Mouse (Mus musculus) kidney, postnatal 14 days (tissue): ENCODE data around the gene Traf3ip3.
A peak's percentile ranks its signal among the peaks of the same experiment; 100 is the strongest.

Source experiments
- DNase-seq: peaks from one replicate; pipeline ENCODE4 v3.0.0; 2022; ENCODE audit warnings: mixed read lengths

The Traf3ip3 gene

DNA sequence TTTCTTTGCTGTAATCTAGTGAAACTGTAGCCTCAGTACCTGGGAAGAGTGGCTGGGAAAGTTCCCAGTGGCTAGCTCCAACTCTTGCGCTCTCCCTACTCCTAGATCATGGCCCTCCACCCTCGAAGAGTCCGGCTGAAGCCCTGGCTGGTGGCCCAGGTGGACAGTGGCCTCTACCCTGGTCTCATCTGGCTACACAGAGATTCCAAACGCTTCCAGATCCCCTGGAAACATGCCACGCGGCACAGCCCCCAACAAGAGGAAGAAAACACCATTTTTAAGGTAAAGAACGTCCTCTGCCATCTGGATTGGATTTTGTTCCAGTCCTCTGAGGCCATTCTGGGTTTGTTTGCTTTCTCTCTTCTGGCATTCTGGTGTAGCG lies 44.4 kb downstream of the Traf3ip3 start:
- no peak for DNase-seq

DNA sequence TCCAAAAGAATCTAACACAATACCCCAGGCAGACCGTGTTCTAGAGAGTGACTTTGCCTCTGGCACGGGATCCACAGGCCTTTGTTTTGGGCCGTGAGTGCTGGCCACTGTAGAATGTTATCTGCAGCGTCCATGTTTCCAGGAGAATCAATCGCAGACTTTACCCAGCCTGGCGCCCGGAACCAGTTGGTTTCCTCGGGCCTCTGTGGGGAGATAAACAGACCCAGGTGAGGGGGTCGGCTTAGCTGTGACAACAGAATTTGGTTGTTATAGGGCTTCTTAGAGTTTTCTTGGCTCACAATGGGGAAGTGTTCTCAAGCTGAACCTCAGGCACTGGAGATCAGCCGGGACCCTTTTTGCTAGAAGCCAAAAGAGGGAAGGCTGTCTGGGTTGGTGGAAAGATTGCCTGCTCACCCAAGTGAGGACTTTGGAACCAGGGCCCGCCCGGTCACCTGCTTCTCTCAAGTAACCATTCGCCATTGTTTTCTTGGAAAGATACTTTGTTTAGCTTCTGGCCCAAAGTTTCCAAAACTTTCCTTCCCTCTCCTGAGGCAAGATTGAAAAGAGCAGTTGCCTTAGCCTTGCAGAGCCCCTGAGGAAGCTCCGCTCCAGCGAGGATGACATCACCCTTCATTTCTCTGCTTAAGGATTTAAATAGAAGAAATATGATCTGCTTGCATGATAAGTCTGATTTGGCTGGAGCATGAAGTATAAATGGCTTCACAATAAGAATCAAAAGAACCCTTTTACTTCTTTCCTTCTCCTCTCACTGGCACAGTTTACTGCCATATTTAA lies 45.0 kb downstream of the Traf3ip3 start:
- DNase-seq: peak; percentile 38

- peak; percentile 41 for DNase-seq
These were observed 47.9 kb downstream of the Traf3ip3 start for GRCm38 (mm10) chr1:193153561-193153960.

DNA sequence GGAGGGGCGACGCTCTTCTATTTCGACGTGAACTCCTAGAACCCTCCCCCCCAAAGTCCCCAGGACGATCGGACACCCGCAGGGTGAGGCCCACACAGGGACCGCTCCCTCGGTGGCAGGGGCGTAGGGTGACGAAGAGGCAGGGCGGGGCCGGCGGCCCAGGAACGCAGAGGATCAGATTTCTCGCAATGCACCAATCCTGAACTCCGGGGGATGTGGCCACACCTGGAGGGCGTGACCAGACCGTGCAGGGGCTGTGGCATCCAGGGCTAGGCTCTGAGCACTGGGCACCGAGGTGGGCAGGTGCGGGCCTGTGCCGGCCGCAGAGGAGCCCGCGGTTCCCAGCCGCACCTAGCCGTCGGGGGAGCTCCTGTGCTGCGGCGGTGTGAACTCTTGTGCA lies 48.6 kb downstream of the Traf3ip3 start, which contains the start of gene Irf6:
TSS of gene Irf6 (plus strand) at position 240 of the 400 bp plus-strand sequence.
- DNase-seq: peak; percentile 91

- DNase-seq: no peak
These were observed 50.4 kb downstream of the Traf3ip3 start for GRCm38 (mm10) chr1:193151134-193151533.

- no peak for DNase-seq
These were observed 52.3 kb downstream of the Traf3ip3 start for GRCm38 (mm10) chr1:193149231-193149630.

DNA sequence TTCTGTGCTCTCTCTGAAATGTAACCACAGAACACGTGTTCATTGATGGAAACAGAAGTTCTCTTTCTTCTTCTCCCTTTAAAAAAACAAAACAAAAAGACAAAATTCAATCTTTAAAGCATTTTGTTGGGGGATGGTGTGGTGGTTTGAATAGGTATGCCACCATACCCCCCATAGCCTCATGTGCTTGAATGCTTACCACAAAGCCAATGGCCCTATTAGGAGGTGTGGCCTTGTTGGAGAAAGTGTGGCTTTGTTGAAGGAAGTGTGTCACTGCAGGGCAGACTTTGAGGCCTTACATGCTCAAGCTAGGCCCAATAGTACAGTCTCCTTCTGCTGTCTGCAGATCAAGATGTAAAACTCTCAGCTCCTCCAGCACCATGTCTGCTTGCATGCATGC lies 55.1 kb downstream of the Traf3ip3 start:
- DNase-seq: no peak

DNA sequence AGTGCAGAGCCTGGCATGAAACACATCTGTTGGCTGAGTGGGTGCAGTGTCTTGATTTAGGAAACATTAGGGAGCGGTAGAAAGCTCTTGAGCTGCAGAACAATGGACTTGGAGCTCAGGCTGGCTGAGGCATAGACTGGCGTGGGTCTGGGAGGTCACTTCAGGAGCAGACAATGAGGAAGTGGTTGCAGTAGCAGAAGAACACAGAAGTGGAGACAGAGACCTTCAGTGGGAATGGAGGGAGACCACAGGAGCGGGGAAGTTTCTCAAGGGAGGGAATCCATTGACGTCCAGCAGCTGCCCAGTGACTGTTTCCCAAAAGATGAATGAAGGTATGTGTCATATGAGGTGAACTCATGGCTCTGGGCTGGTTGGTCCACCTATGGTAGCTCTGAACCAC lies 56.4 kb downstream of the Traf3ip3 start:
- DNase-seq: no peak

GRCm38 (mm10) chr1:193144516-193144915 lies 57.0 kb downstream of the Traf3ip3 start:
- DNase-seq: no peak

DNA sequence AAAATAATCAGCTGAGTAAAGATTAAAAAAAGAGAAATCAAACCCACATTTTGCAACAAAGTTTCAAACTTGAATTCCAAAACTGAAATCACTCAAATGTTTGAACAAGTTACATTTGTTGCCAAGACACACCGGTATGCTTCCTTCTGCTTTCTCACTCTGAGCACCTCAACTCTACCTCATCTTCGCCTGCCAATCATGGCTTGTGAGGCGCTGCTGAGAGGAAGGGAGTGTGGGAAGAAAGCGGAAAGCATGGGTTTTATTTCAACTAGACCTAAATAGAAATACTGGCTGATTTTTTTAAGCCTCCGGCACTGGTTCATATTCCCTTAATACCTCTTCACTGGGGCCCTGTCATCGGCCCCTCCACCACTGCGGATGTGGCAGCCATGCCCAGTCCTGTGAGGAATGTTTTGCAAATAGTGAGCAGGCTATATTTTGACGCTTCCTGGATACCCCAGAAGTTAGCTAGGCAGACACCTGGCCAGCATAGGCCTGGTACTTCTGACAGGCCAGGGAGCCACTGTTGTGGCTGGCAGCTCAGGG lies 58.9 kb downstream of the Traf3ip3 start:
- no peak for DNase-seq

GRCm38 (mm10) chr1:193141118-193141517 lies 60.4 kb downstream of the Traf3ip3 start:
- DNase-seq: no peak

DNA sequence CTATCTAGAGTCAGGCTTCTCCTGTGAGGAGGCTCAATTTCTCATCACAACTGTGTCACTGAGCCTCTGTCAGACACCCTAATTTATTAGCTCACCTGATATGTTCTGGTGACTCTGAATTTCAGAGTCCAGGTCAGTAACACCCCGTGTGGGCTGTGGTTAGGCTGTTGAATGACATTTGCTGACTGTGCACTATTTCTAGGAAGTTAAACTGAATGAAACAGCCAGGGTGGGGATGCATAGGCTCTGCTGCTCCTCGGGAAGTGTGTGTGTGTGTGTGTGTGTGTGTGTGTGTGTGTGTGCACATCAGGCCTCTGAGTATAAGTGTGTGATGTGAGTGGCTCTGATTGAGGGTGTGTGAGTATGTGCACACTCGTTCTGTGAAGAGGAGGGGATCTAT lies 62.8 kb downstream of the Traf3ip3 start:
- no peak for DNase-seq

DNA sequence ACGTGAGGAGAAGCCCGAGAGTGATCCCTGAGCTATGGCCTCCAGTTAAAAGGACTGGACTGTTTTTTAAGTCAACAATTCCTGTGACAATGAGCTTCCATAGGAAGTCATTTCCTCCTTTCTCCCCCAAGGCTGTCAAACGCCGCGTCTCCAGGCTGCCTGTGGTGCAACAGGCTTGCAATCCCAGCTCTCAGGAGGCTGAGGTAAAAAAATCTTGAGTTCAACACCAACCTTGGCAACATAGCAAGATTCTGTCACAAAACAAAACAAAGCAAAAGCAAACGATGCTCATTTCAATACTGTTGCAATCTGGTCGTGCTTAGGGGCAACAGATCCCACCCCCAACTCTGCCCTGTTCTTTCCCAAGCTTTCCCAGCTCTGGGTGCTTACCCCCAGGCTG lies 63.4 kb downstream of the Traf3ip3 start:
- no peak for DNase-seq

DNA sequence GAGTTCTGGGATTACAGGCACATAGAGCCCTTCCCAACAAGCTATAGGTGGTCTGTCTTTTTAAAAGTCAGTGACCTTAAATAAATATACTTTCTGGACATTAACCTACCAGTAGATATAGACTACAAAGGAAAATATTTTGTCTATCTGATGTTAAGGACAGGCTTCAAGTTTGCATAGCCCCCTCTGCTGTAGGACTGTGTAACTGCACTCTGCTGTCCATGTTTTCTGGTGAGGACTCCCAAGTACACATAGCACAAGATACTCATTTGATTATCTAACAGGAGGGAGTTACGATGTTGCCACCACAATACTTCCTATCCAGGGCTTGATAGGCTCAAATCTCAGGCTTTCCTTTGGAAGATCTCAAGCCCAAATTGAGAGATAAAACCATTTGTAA lies 67.8 kb downstream of the Traf3ip3 start:
- DNase-seq: no peak

DNA sequence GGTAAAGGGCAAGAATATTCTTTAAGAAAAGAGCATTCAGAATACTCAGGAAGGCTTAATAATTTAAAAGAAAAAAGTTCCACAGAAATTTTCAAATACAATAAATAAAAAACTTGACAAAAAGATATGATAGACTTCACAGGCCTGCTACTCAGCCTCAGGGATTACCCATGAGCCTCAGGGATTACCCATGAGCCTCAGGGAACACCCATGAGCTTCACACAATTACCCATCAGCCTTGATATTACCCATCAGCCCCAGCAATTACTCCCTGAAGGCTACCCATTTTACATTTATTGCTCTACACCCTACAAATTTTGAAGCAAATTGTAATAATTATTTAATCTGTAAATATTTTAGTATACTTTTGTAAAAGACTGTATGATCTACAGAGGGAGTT lies 69.1 kb downstream of the Traf3ip3 start:
- no peak for DNase-seq

GRCm38 (mm10) chr1:193131311-193131948 lies 70.1 kb downstream of the Traf3ip3 start:
- DNase-seq: no peak

- DNase-seq: no peak
These were observed 70.7 kb downstream of the Traf3ip3 start for GRCm38 (mm10) chr1:193130839-193131238.

DNA sequence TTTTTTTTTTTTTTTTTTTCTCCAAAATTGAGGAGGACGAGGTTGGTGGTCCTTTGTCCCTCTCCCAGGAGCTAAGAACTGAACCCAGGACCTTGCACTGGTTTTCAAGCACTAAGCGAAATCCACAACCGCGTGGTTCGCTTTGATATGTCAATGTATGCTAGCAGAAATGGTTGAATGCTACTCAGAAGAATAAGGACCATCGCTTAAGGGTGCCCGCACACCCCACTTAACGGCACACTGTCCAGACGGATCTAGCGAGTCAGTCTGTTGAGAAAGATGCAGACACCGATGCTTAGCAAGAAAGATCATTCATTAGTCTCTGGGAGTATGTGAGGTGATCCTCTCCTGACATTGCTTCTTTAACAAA lies 71.1 kb downstream of the Traf3ip3 start:
- no peak for DNase-seq

GRCm38 (mm10) chr1:193129786-193130455 lies 71.6 kb downstream of the Traf3ip3 start, which contains the start of gene Diexf:
Gene Diexf, minus strand, starts transcription at chr1:193130272.
- DNase-seq: peak; percentile 97

DNA sequence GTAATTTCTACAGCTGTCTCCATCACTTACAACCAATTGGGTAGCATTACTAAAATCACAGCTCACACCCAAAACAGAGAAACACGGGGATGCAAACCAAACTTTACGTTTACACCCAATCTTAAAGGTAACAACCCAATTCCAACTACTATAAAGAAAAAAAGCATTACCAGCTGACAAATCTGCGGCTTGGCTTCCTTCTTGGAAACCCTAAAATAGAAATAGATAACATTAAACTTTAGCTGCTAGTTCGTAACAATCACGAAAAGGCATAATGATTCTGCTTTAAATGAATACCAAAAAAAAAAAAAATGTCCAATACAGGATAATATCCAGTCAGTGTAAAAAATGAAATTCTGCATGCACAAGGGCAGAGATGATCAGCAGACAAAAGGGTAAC lies 72.2 kb downstream of the Traf3ip3 start:
- no peak for DNase-seq

DNA sequence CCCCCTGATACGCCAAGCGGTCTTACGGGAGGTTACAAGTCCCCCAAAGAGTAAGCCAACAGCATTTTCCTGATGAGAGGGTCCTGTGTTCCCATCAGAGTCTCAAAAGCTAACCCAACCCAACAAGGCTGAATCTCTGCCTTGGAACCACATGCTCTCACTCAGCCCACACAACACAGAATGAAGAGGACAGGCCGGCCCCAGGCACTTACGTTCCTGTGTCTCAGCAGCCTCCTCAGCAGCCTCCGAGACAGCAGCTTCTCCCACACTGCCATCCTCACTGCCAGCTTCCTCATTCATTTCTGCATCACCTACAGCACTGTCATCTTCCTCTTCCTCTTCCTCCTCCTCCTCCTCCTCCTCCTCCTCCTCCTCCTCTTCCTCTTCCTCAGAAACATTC lies 73.4 kb downstream of the Traf3ip3 start:
- no peak for DNase-seq

DNA sequence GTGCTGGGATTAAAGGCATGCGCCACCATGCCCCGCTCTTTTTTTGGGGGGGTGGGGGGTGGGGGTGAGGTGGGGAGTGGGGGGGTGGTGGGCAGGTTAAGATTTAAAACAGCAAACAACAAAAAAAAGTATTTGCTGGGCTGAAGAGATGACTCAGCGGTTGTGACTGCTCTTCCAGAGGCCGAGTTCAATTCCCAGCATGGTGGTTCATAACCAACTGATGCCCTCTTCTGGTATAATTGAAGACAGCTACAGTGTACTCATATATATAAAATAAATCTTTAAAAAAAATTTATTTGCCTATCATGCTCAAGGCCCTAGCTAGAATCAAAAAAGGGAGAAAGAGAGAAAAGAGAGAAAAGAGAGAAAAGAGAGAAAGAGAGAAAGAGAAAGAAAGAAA lies 75.7 kb downstream of the Traf3ip3 start:
- DNase-seq: no peak
